Comparison of ENCODE assay signal across 8 mouse cellular contexts in genomic region chr6:99522359-99523108, GRCm38 (mm10). TPM values are rescaled to one million over a fixed set of nuclear protein-coding genes. Genes with fewer than 3 reads are reported as not detected.
DNase-seq lines count a peak whose midpoint lies in the region; ATAC-seq and TF ChIP-seq lines count a peak whose summit lies in the region.

Gene Foxp1 (minus strand): TSS chr6:99522721.

- H3K4me2 ChIP-seq in heart, embryonic 13.5 days, result peak within 1 kb of the TSS; percentile 84
- H3K4me2 ChIP-seq in kidney, postnatal 0 days (ENCODE audit: low read length), result peak within 1 kb of the TSS; percentile 93
- peak within 1 kb of the TSS; percentile 99 for H3K4me2 ChIP-seq in liver, embryonic 11.5 days
- peak within 1 kb of the TSS; percentile 76 for H3K4me2 ChIP-seq in myocyte (ENCODE audit: low read depth)

- WGBS in heart, embryonic 13.5 days, result under 1% methylated on average over 66 of the region's 72 CpGs
- under 1% methylated on average over 71 of the region's 72 CpGs for WGBS in kidney, postnatal 0 days
- under 1% methylated on average over 68 of the region's 72 CpGs for WGBS in liver, embryonic 11.5 days

- H3K79me3 ChIP-seq in C2C12 (ENCODE audit: low read depth), result no peaks in the 10 kb centered on the region

- H3ac ChIP-seq in C2C12 (ENCODE audit: control insufficient read depth, insufficient read length, low read depth) (peak within 1 kb of the TSS; percentile 91), myocyte (ENCODE audit: control insufficient read depth, insufficient read length) (peak within 1 kb of the TSS; percentile 88)

- peak; percentile 96 for DNase-seq in brain, adult 2 months (ENCODE audit: low read depth, low spot score)
- peak; percentile 83 for DNase-seq in kidney, postnatal 0 days (ENCODE audit: low spot score)
- peak; percentile 85 for DNase-seq in liver, embryonic 11.5 days (ENCODE audit: low spot score)
- DNase-seq in spleen, postnatal 4 days (ENCODE audit: low spot score in 2 of 2), result peak; percentile 64 to 81

- peaks cover 6% of the 10 kb centered on the region for H3K9me3 ChIP-seq in heart, embryonic 13.5 days
- no peaks in the 10 kb centered on the region; the same call in 1 of the 2 replicates for H3K9me3 ChIP-seq in kidney, postnatal 0 days (replicated peaks; ENCODE audit: low read length)
- peaks cover 5% of the 10 kb centered on the region; the same call in 1 of the 2 replicates for H3K9me3 ChIP-seq in liver, embryonic 11.5 days (ENCODE audit: control insufficient read depth, low read length)

- TF ChIP-seq POLR2A in myocyte (IDR thresholded peaks at IDR 0.05; ENCODE audit: insufficient read length, low read depth), result peak; percentile 63

- ATAC-seq in erythroid progenitor cell, adult 5-6 weeks (replicated peaks; ENCODE audit: low FRiP score, poor library complexity, severe bottlenecking), result peak; percentile 51
- no peak for ATAC-seq in heart, embryonic 13.5 days (ENCODE audit: extremely low read depth, insufficient number of reproducible peaks, low FRiP score, low TSS enrichment)
- no peak; the same call in 1 of the 2 replicates for ATAC-seq in kidney, postnatal 0 days (replicated peaks; ENCODE audit: low FRiP score, low read depth)
- ATAC-seq in liver, embryonic 11.5 days (replicated peaks; ENCODE audit: low FRiP score), result peak; percentile 66

- H3K27me3 ChIP-seq in C2C12 (ENCODE audit: control insufficient read depth, insufficient read depth, insufficient read length) (no peaks in the 10 kb centered on the region), myocyte (ENCODE audit: control insufficient read depth, insufficient read depth, insufficient read length) (no peaks in the 10 kb centered on the region)
- no peaks in the 10 kb centered on the region for H3K27me3 ChIP-seq in heart, embryonic 13.5 days (replicated peaks)
- H3K27me3 ChIP-seq in kidney, postnatal 0 days (ENCODE audit: insufficient read depth, low read length), result no peaks in the 10 kb centered on the region
- no peaks in the 10 kb centered on the region for H3K27me3 ChIP-seq in liver, embryonic 11.5 days (replicated peaks; ENCODE audit: control insufficient read depth, insufficient read depth, low read length)

- H3K79me2 ChIP-seq in C2C12 (ENCODE audit: control insufficient read depth, insufficient read depth) (no peaks in the 10 kb centered on the region), myocyte (ENCODE audit: control insufficient read depth, insufficient read depth) (peaks cover 5% of the 10 kb centered on the region)

- peaks cover 19% of the 10 kb centered on the region for H3K4me1 ChIP-seq in heart, embryonic 13.5 days
- H3K4me1 ChIP-seq in kidney, postnatal 0 days (replicated peaks; ENCODE audit: insufficient read depth, low read length), result no peaks in the 10 kb centered on the region
- H3K4me1 ChIP-seq in liver, embryonic 11.5 days (replicated peaks; ENCODE audit: control insufficient read depth, insufficient read depth, low read length), result 0 out of 2 replicates have a peak, but pooled peaks cover 3% of the 10 kb centered on the region

- peak within 1 kb of the TSS; percentile 53 for H3K4me3 ChIP-seq in C2C12 (ENCODE audit: insufficient read depth, poor library complexity, severe bottlenecking)
- peak within 1 kb of the TSS; percentile 94 for H3K4me3 ChIP-seq in heart, embryonic 13.5 days
- peak within 1 kb of the TSS; percentile 84 for H3K4me3 ChIP-seq in kidney, postnatal 0 days (replicated peaks; ENCODE audit: low read depth, low read length)
- H3K4me3 ChIP-seq in liver, embryonic 11.5 days (ENCODE audit: low read depth, low read length), result peak within 1 kb of the TSS; percentile 85
- peak within 1 kb of the TSS; percentile 86 for H3K4me3 ChIP-seq in myocyte

- peak within 1 kb of the TSS; percentile 98 for H3K9ac ChIP-seq in heart, embryonic 13.5 days
- peak within 1 kb of the TSS; percentile 83 for H3K9ac ChIP-seq in kidney, postnatal 0 days (ENCODE audit: low read depth, low read length)
- H3K9ac ChIP-seq in liver, embryonic 11.5 days (ENCODE audit: low read depth, low read length), result peak within 1 kb of the TSS; percentile 93

- H3K27ac ChIP-seq in heart, embryonic 13.5 days (replicated peaks), result peak within 1 kb of the TSS; percentile 100
- peak within 1 kb of the TSS; percentile 98 for H3K27ac ChIP-seq in kidney, postnatal 0 days
- H3K27ac ChIP-seq in liver, embryonic 11.5 days (ENCODE audit: low read depth, low read length), result peak within 1 kb of the TSS; percentile 98

- H3K36me3 ChIP-seq in C2C12 (ENCODE audit: control insufficient read depth, insufficient read depth) (no peaks in the 10 kb centered on the region), myocyte (ENCODE audit: control insufficient read depth, insufficient read depth) (peaks cover 4% of the 10 kb centered on the region)
- peaks cover 16% of the 10 kb centered on the region for H3K36me3 ChIP-seq in heart, embryonic 13.5 days
- H3K36me3 ChIP-seq in kidney, postnatal 0 days (ENCODE audit: insufficient read depth, low read length), result no peaks in the 10 kb centered on the region
- peaks cover 6% of the 10 kb centered on the region; the same call in 1 of the 2 replicates for H3K36me3 ChIP-seq in liver, embryonic 11.5 days (ENCODE audit: control insufficient read depth, insufficient read depth, low read length)

- TF ChIP-seq CTCF in C2C12 (IDR thresholded peaks at IDR 0.05; ENCODE audit: control insufficient read depth, insufficient read depth, insufficient read length), result no peak
- no peak for TF ChIP-seq CTCF in kidney, postnatal 0 days (IDR thresholded peaks at IDR 0.05; ENCODE audit: low read depth)

TF ChIP-seq in C2C12, 6 proteins besides CTCF, POLR2A, EP300 and RAD21:
- TF ChIP-seq MAX (IDR thresholded peaks at IDR 0.05), result no peak
- TF ChIP-seq MYOD1 (IDR thresholded peaks at IDR 0.05; ENCODE audit: control insufficient read depth, insufficient read length, low read depth), result peak; percentile 51

TF ChIP-seq in myocyte, 11 proteins besides CTCF, POLR2A, EP300 and RAD21:
- TF ChIP-seq TCF12 (IDR thresholded peaks at IDR 0.05; ENCODE audit: insufficient read depth, poor library complexity, severe bottlenecking) (no peak), TCF3 (IDR thresholded peaks at IDR 0.05; ENCODE audit: insufficient read length, low read depth) (peak; percentile 20), MYOD1 (IDR thresholded peaks at IDR 0.05; ENCODE audit: control insufficient read depth in 1 of 3, insufficient read length in 2 of 3, low read depth in 2 of 3) (peak in 2 of 3 experiments; percentile 84 to 91), USF1 (IDR thresholded peaks at IDR 0.05; ENCODE audit: low read depth) (no peak), MAX (IDR thresholded peaks at IDR 0.05; ENCODE audit: low read depth) (no peak), SRF (IDR thresholded peaks at IDR 0.05; ENCODE audit: control insufficient read depth, insufficient read length, low read depth) (no peak), MYOG (IDR thresholded peaks at IDR 0.05; ENCODE audit: control insufficient read depth in 1 of 3, insufficient read depth in 1 of 3, insufficient read length in 2 of 3, low read depth in 2 of 3) (peak in 2 of 3 experiments; percentile 72 to 82)

RNA-seq across cellular contexts. Expression of gene Foxp1, which starts in this region (rescaled TPM):
- polyA plus RNA-seq in C2C12 (2012; fragmentation: generic; extraction: Trizol), result 25.9 TPM
- 34.4 and 43.6 TPM in 2 replicates for total RNA-seq in erythroid progenitor cell, adult 5-6 weeks (2015; ENCODE audit: low replicate concordance)
- total RNA-seq in erythroid progenitor cell, adult 5-6 weeks (2017; ENCODE audit: low replicate concordance), result 14.7 and 40.8 TPM in 2 replicates
- polyA plus RNA-seq in heart, embryonic 13.5 days (2015; fragmentation: Nextera tagmentation; extraction: Ambion mirVana), result 71.7 and 75.9 TPM in 2 replicates
- 37.1 and 38.0 TPM in 2 replicates for polyA plus RNA-seq in kidney, postnatal 0 days (2015; fragmentation: Nextera tagmentation; extraction: Ambion mirVana)
- polyA plus RNA-seq in liver, embryonic 11.5 days (2014; fragmentation: Nextera tagmentation; extraction: Ambion mirVana), result 62.1 and 67.8 TPM in 2 replicates
- polyA plus RNA-seq in myocyte (2012; fragmentation: generic; extraction: Trizol), result 17.7 TPM

Comparison
In these comparisons a context has a peak if more than half of its experiments do, and no peak if none do; other contexts are left out.
1. ATAC-seq: peak in erythroid progenitor cell, adult 5-6 weeks (single experiment) and liver, embryonic 11.5 days (single experiment); none in heart, embryonic 13.5 days (single experiment) and kidney, postnatal 0 days (single experiment).
2. Peak in every context shown above with its lines, with median percentiles within 50 percentile points of each other: H3K4me3 ChIP-seq, DNase-seq, H3K27ac ChIP-seq, H3K4me2 ChIP-seq and H3K9ac ChIP-seq.